Mouse (Mus musculus): ENCODE measurements around the gene Artn. TPM values are rescaled to one million over a fixed set of nuclear protein-coding genes. Genes with fewer than 3 reads are reported as not detected.

Gene Artn
- polyA plus RNA-seq, 1 experiment: 0.89 TPM

DNA sequence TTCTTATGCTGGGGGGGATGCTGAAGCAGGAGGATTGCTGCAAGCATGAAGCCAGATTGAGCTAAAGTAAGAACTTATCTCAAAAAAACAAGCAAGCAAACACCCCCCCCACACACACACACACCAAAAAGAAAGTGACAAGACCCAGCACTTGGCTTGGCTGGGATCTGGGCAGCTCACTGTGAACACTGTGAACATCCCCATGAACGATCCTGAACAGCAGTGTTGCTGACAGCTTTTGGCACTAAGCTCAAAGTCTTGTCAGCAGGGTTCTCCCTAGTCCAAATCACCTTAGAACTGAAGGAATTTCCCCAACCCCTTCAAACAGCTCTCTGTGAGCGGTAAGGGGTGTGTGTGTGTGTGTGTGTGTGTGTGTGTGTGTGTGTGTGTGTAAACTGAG is 6.1 kb downstream of the Artn start:
- WGBS: 88% methylated on average over 2 of the region's 2 CpGs

DNA sequence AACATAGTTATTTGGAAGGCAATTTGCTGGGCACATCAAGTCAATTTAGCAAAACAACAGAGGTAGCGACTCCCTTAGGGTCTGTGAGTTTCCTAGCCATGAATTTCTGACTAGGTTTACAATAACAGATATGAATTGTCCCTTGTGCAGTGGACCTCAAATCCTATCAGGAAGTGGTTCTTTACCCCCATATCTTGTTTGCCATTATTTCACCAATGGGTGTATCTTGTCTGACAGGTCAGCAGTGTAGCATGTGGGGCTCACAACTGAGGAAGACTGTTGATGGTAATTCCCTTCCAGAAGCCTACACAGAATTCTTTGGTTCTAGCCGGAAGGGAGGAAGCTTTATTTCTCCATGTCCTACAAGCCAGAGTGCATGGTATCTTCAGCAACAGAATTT is 8.2 kb downstream of the Artn start:
- Histone ChIP-seq H3K27ac (ENCODE audit: insufficient read depth, low read length) (peak overlapping the region; percentile 60), H3K36me3 (ENCODE audit: control insufficient read depth, insufficient read depth, low read length) (no peaks in the 10 kb centered on the region), H3K4me1 (ENCODE audit: control insufficient read depth, insufficient read depth, insufficient read length) (peaks cover 13% of the 10 kb centered on the region; the same call in 1 of the 2 replicates), H3K27me3 (ENCODE audit: control insufficient read depth, insufficient read depth, low read length) (no peaks in the 10 kb centered on the region), H3K4me3 (ENCODE audit: extremely low read depth, insufficient read depth, insufficient read length) (no peak overlapping the region)
- no peak for TF ChIP-seq CTCF (IDR thresholded peaks at IDR 0.05; ENCODE audit: extremely low read depth, insufficient read depth, insufficient read length, insufficient replicate concordance)
- no peak for TF ChIP-seq POLR2A (IDR thresholded peaks at IDR 0.05; ENCODE audit: low read depth, low read length)
- WGBS: 68% methylated on average over 2 of the region's 2 CpGs
- no peak for DNase-seq (ENCODE audit: low read depth in 1 of 2, low spot score in 2 of 2)

More for the DNA sequence above, 6.1 kb downstream of the Artn start:
- no peak overlapping the region for H3K27ac ChIP-seq (ENCODE audit: insufficient read depth, low read length)
- no peaks in the 10 kb centered on the region for H3K36me3 ChIP-seq (ENCODE audit: control insufficient read depth, insufficient read depth, low read length)
- H3K4me1 ChIP-seq (ENCODE audit: control insufficient read depth, insufficient read depth, insufficient read length): peaks cover 20% of the 10 kb centered on the region
- H3K4me3 ChIP-seq (ENCODE audit: extremely low read depth, insufficient read depth, insufficient read length): no peak overlapping the region
- TF ChIP-seq CTCF (IDR thresholded peaks at IDR 0.05; ENCODE audit: extremely low read depth, insufficient read depth, insufficient read length, insufficient replicate concordance) (no peak), POLR2A (IDR thresholded peaks at IDR 0.05; ENCODE audit: low read depth, low read length) (no peak)
- no peak for DNase-seq (ENCODE audit: low read depth in 1 of 2, low spot score in 2 of 2)
- peaks cover 6% of the 10 kb centered on the region; the same call in 1 of the 2 replicates for H3K27me3 ChIP-seq (ENCODE audit: control insufficient read depth, insufficient read depth, low read length)

DNA sequence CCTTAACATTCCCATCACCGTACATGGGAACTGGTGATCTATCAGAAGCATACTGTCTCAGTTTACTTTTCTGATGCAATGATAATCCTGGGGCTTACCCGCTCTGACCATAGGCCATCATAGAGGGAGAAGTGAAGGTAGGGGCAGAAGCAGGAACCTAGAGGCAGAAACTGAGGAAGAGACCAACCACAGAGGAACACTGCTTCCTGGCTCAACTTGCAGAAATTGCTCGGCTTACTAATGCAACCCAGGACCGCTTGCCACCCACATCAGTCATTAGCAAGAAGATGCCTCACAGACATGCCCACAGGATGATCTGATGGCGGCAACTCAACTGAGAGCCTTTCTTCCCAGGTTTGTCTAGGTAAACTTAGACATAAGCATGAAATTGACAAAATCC is 10.8 kb downstream of the Artn start:
- H3K27ac ChIP-seq (ENCODE audit: insufficient read depth, low read length): no peak overlapping the region

DNA sequence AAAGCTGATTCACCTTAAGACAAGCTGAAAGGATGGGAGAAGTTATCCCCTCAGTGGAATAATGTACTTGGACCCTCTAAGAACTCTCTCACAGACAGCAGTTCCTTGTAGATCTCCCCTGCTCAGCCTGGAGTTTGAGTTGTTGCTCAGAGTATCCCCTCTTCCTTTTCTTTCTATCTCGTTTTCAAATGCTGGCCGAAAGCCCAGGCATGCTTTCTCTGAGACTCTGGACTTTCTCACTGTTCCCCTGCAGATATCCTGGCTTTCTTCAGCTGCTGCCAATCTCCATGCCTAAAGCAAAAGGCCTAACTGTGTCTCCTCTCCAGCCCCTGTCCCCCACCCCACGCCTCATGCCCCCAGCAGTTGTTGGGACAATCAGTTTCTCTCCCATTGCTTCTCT is 11.3 kb downstream of the Artn start:
- no peaks in the 10 kb centered on the region for H3K36me3 ChIP-seq (ENCODE audit: control insufficient read depth, insufficient read depth, low read length)
- TF ChIP-seq POLR2A (IDR thresholded peaks at IDR 0.05; ENCODE audit: low read depth, low read length) (no peak), CTCF (IDR thresholded peaks at IDR 0.05; ENCODE audit: extremely low read depth, insufficient read depth, insufficient read length, insufficient replicate concordance) (no peak)
- no peak overlapping the region for H3K4me3 ChIP-seq (ENCODE audit: extremely low read depth, insufficient read depth, insufficient read length)
- 66% methylated on average over 3 of the region's 3 CpGs for WGBS
- DNase-seq (ENCODE audit: low read depth in 1 of 2, low spot score in 2 of 2): no peak
- no peaks in the 10 kb centered on the region for H3K27me3 ChIP-seq (ENCODE audit: control insufficient read depth, insufficient read depth, low read length)
- peaks cover 19% of the 10 kb centered on the region for H3K4me1 ChIP-seq (ENCODE audit: control insufficient read depth, insufficient read depth, insufficient read length)
- H3K27ac ChIP-seq (ENCODE audit: insufficient read depth, low read length): no peak overlapping the region

More for the DNA sequence above, 10.8 kb downstream of the Artn start:
- no peaks in the 10 kb centered on the region for H3K27me3 ChIP-seq (ENCODE audit: control insufficient read depth, insufficient read depth, low read length)
- no peaks in the 10 kb centered on the region for H3K36me3 ChIP-seq (ENCODE audit: control insufficient read depth, insufficient read depth, low read length)
- no peak for DNase-seq (ENCODE audit: low read depth in 1 of 2, low spot score in 2 of 2)
- 39% methylated on average over 5 of the region's 5 CpGs for whole genome bisulfite sequencing
- no peak overlapping the region for H3K4me3 ChIP-seq (ENCODE audit: extremely low read depth, insufficient read depth, insufficient read length)
- no peak for TF ChIP-seq CTCF (IDR thresholded peaks at IDR 0.05; ENCODE audit: extremely low read depth, insufficient read depth, insufficient read length, insufficient replicate concordance)
- no peak for TF ChIP-seq POLR2A (IDR thresholded peaks at IDR 0.05; ENCODE audit: low read depth, low read length)
- H3K4me1 ChIP-seq (ENCODE audit: control insufficient read depth, insufficient read depth, insufficient read length): peaks cover 19% of the 10 kb centered on the region

DNA sequence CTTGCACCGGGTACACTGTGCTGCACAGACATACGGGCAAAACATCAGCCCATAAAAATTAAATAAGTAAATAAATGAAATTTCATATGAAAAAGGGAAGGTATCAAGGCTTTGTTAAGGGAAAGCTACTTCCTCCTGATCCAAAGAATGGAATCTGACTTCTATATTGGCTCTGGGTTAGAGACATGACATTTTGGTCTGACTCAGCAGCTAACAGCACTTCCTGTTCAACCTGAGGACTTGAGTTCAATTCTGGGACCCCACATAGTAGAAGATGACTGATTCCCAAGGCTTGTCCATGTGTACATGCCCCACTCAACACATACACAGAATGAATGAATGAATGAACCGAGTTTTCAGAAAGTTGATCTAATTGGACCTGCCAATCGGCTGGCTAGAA is 11.7 kb downstream of the Artn start:
- no peak overlapping the region for H3K27ac ChIP-seq (ENCODE audit: insufficient read depth, low read length)
- 91% methylated on average over 4 of the region's 4 CpGs for WGBS

DNA sequence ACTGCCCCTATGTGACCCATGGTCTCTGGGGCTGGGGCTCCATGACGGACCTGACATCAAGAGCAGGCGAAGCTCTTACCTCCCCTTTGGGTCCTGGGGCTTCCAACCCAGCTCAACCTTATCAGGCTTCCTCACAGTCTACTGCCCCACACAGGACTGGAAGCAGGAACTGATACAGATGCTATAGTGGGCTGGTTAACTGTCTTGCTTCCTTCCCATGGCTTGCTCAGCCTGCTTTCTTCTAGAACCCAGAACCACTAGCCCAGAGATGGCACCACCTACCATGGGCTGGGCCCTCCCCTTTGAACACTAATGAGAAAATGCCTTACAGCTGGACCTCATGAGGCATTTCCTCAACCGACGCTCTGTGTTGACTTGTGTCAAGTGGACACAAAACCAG is 12.2 kb downstream of the Artn start:
- Histone ChIP-seq H3K27me3 (ENCODE audit: control insufficient read depth, insufficient read depth, low read length) (no peaks in the 10 kb centered on the region), H3K27ac (ENCODE audit: insufficient read depth, low read length) (no peak overlapping the region), H3K4me1 (ENCODE audit: control insufficient read depth, insufficient read depth, insufficient read length) (peaks cover 19% of the 10 kb centered on the region), H3K36me3 (ENCODE audit: control insufficient read depth, insufficient read depth, low read length) (no peaks in the 10 kb centered on the region), H3K4me3 (ENCODE audit: extremely low read depth, insufficient read depth, insufficient read length) (no peak overlapping the region)
- 83% methylated on average over 4 of the region's 4 CpGs for WGBS
- TF ChIP-seq CTCF (IDR thresholded peaks at IDR 0.05; ENCODE audit: extremely low read depth, insufficient read depth, insufficient read length, insufficient replicate concordance) (no peak), POLR2A (IDR thresholded peaks at IDR 0.05; ENCODE audit: low read depth, low read length) (no peak)
- DNase-seq (ENCODE audit: low read depth in 1 of 2, low spot score in 2 of 2): no peak

More for the DNA sequence above, 11.7 kb downstream of the Artn start:
- H3K36me3 ChIP-seq (ENCODE audit: control insufficient read depth, insufficient read depth, low read length): no peaks in the 10 kb centered on the region
- H3K4me1 ChIP-seq (ENCODE audit: control insufficient read depth, insufficient read depth, insufficient read length): peaks cover 19% of the 10 kb centered on the region
- H3K4me3 ChIP-seq (ENCODE audit: extremely low read depth, insufficient read depth, insufficient read length): no peak overlapping the region
- DNase-seq (ENCODE audit: low read depth in 1 of 2, low spot score in 2 of 2): no peak
- no peak for TF ChIP-seq POLR2A (IDR thresholded peaks at IDR 0.05; ENCODE audit: low read depth, low read length)
- TF ChIP-seq CTCF (IDR thresholded peaks at IDR 0.05; ENCODE audit: extremely low read depth, insufficient read depth, insufficient read length, insufficient replicate concordance): no peak
- no peaks in the 10 kb centered on the region for H3K27me3 ChIP-seq (ENCODE audit: control insufficient read depth, insufficient read depth, low read length)

DNA sequence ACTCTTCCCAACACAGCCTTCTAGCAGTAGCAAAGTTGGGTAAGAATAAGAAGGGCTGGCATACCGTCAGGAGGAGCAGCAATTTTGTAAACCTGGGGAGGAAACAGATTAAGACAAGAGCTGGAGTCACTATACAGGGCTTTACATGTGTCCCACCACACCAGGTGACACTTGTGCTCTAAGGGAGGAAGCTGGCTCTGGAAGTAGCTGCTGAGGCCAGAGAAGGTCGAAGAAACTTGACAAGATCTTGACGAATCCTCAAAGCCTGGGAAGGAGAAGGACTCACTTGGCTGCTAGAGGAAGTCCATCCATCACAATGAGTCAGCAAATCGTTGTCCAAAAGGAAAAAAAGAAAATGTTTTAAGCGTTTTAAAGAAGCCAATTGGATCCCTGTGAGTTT is 13.2 kb downstream of the Artn start:
- H3K4me1 ChIP-seq (ENCODE audit: control insufficient read depth, insufficient read depth, insufficient read length): peaks cover 12% of the 10 kb centered on the region
- no peak for DNase-seq (ENCODE audit: low read depth in 1 of 2, low spot score in 2 of 2)
- no peak for TF ChIP-seq CTCF (IDR thresholded peaks at IDR 0.05; ENCODE audit: extremely low read depth, insufficient read depth, insufficient read length, insufficient replicate concordance)
- TF ChIP-seq POLR2A (IDR thresholded peaks at IDR 0.05; ENCODE audit: low read depth, low read length): no peak
- H3K27ac ChIP-seq (ENCODE audit: insufficient read depth, low read length): no peak overlapping the region
- 64% methylated on average over 5 of the region's 5 CpGs for WGBS
- H3K36me3 ChIP-seq (ENCODE audit: control insufficient read depth, insufficient read depth, low read length): peaks cover 6% of the 10 kb centered on the region
- no peak overlapping the region for H3K4me3 ChIP-seq (ENCODE audit: extremely low read depth, insufficient read depth, insufficient read length)
- no peaks in the 10 kb centered on the region for H3K27me3 ChIP-seq (ENCODE audit: control insufficient read depth, insufficient read depth, low read length)

All from spleen, adult 2 months (tissue).